Mouse (Mus musculus) G1E (cell line): Measurements from ENCODE around the gene Tsfm.
"Not testable (repeated sequence)": the region's sequence is repeated elsewhere in the genome, so short reads cannot be mapped to it uniquely, and the experiment has no call there.

Experiments used
- CTCF ChIP-seq: IDR thresholded peaks from 2 replicates; pipeline ENCODE4 v1.5.1; 2012; ENCODE audit warnings: low read depth, low read length, inconsistent platforms, mixed read lengths
- GATA2 ChIP-seq: IDR thresholded peaks from 2 replicates; pipeline ENCODE4 v1.6.1; 2012; ENCODE audit warnings: low read depth, low read length, inconsistent platforms, borderline replicate concordance
- POLR2AphosphoS5 ChIP-seq: IDR thresholded peaks from 2 replicates; pipeline ENCODE4 v1.6.1; 2012; ENCODE audit warnings: low read depth, low read length, inconsistent platforms; ENCODE audit not compliant: insufficient replicate concordance

GRCm38 (mm10) chr10:127072969-127073368, 42.3 kb upstream of the Tsfm start:
- TF ChIP-seq CTCF, GATA2, POLR2AphosphoS5: not testable (repeated sequence)
